Mouse (Mus musculus): ENCODE results near the gene Prickle1.

The Prickle1 gene

GRCm38 (mm10) chr15:93503201-93503745 is 92.4 kb downstream of the Prickle1 start:
- no peak for DNase-seq (ENCODE audit: low spot score)

- no peak for DNase-seq (ENCODE audit: low spot score)
Observed at GRCm38 (mm10) chr15:93502703-93503102, 93.0 kb downstream of the Prickle1 start.

- DNase-seq (ENCODE audit: low spot score) = no peak
Observed at GRCm38 (mm10) chr15:93499866-93500265, 95.8 kb downstream of the Prickle1 start.

DNA sequence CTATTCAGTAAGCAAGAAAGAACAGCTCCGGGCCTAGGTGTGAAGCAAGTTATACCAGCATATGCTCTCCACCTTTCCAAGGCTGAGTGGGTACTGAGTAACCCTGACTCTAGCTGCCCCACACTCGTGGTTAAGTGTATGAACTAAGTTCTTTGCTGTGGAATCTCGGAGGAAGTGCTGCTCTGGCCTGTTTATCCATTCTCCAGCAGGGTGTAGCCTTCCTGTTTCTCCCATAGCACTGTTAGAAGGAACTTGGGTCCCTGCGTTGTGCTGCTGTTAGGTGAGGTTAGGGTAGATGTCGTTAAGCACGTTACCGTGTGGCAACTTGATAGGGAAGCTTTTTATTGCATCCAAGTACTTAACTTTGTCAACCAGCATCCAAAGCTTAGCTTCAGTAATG is 101.0 kb downstream of the Prickle1 start:
- no peak for DNase-seq (ENCODE audit: low spot score)

DNA sequence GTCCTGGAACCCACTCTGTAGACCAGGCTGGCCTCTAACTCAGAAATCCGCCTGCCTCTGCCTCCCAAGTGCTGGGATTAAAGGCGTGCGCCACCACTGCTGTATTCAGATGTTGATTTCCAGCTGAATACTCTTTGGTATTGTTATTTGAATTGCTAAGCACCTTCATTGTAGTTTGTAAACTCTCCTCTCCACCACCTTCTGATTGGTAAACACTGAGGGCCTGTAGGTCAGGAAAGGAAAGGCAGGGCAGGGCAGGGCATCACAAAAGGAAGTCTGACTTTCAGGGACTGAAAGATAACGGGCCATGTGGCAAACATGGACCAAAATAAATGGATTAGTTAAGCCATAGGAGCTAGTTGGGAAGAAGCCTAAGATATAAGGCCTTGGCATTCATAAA is 106.1 kb downstream of the Prickle1 start:
- DNase-seq (ENCODE audit: low spot score) = no peak

- DNase-seq (ENCODE audit: low spot score) = no peak
Observed at GRCm38 (mm10) chr15:93486066-93486465, 109.6 kb downstream of the Prickle1 start.

DNA sequence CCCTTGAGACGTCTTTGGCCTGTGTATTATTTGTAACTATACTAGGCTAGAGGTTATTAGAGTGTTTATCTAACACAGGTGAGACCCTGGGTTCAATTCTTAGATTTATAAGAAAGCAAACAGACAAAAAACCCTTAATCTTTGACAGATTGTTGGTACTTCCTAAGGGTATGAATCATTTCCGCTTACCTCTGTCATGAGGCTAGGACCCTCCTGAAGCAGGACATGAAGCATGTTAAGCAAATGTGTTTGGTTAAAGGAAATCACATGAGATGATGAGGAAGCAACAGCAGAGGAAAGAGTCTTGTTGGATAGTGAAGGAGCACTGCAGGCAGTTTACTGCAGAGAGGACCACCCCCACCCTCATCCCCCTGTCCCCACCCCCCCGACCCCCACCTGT is 110.4 kb downstream of the Prickle1 start:
- DNase-seq (ENCODE audit: low spot score) = no peak

- no peak for DNase-seq (ENCODE audit: low spot score)
Observed at GRCm38 (mm10) chr15:93484261-93484710, 111.4 kb downstream of the Prickle1 start.

DNA sequence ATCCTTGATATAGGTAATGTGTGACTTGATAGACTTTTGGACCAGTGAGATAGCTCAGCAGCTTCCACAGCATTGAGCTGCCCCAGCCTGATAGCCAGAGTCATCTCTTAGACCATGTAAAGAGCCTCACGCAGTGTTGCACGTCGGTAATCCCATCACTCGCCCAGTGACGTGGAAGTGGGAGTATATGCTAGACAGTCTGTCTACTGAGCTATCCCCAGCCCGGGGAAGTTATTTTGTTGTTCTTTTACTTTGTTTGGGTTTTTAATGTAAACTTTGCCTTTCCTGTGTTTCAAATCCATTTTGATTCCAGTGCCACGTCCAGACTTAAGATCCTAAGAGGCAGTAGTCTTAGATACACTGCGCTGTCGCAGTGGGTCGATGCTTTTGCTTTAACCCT is 114.6 kb downstream of the Prickle1 start:
- DNase-seq (ENCODE audit: low spot score) = no peak

DNA sequence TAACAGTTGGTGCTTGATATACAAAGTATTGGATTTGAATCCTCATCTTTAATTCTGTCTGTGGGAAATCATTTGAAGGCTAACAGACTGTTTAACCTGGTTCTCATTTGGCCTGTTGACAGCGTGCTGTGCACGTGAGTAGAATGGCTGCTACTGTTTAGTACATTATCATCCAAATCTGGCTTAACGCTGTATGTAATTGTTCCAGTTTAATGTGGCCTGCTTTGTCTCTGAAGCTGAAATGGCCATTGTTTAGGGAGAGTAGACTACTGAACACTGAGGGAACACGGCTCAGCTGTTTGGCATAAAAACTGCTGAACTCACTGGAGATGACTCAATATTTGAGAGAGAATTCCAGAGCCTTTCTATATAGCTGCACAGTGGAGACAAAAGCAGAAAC is 116.2 kb downstream of the Prickle1 start:
- DNase-seq (ENCODE audit: low spot score) = peak; percentile 53

- no peak for DNase-seq (ENCODE audit: low spot score)
Observed at GRCm38 (mm10) chr15:93478676-93479075, 117.0 kb downstream of the Prickle1 start.

DNA sequence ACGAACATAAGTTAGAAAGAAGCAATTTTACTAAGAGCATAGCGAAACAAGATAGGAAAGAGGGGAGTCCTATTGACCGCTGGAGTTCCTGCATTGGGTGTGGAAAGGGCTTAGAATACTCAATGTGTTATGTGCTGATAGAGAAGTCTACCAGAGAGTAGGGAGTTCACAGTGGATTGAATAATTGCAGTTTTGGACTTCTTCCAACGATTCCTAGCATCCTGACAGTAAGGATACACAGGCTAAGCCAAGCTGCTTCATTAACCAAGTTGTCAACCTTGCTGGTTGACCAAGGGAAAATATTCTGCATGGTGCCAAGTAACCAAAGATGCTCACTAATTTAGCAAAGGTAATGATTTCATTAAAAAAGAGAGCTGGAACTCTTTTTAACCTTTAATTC is 118.0 kb downstream of the Prickle1 start:
- DNase-seq (ENCODE audit: low spot score) = no peak

- DNase-seq (ENCODE audit: low spot score) = no peak
Observed at GRCm38 (mm10) chr15:93475688-93476087, 120.0 kb downstream of the Prickle1 start.

- no peak for DNase-seq (ENCODE audit: low spot score)
Observed at GRCm38 (mm10) chr15:93474277-93474676, 121.4 kb downstream of the Prickle1 start.

GRCm38 (mm10) chr15:93472089-93472488 is 123.6 kb downstream of the Prickle1 start:
- DNase-seq (ENCODE audit: low spot score) = no peak

DNA sequence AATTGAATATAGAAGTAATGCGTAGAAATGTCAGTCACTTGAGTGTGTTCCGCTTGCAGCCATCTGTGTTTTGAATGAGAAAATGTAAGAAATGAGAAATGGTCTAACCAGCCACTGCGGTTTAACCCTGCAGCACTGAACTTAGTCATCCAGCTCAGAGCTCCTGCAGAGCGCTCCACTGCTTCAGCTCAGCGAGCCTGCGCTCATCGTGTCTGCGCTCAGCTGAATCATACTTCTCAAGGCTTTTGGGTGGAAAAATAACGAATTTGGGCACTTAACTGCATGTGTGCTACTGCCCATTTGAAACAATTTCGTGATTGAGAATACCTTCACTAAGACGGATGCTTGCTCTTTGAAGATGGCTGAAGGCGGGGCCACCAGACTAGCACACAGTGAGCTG is 124.0 kb downstream of the Prickle1 start:
- no peak for DNase-seq (ENCODE audit: low spot score)

DNA sequence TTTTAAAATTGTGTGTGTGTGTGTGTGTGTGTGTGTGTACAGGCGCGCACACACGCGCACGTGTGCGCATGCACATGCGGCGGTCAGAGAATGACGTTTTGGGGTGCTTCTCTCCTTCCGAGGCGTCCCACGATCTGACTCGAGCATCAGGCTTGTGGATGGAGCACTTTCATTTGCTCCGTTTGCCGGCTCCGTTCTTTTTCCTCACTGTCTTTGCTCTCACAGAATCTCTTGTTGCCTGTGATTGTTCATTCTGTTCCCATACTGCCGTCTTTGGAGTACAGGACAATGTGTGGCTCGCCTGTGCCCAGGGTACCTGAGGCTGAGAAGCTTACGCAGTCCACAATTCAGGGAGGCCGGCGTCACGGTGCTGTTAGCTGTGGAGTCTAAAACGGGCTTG is 134.6 kb downstream of the Prickle1 start:
- DNase-seq (ENCODE audit: low spot score) = no peak

DNA sequence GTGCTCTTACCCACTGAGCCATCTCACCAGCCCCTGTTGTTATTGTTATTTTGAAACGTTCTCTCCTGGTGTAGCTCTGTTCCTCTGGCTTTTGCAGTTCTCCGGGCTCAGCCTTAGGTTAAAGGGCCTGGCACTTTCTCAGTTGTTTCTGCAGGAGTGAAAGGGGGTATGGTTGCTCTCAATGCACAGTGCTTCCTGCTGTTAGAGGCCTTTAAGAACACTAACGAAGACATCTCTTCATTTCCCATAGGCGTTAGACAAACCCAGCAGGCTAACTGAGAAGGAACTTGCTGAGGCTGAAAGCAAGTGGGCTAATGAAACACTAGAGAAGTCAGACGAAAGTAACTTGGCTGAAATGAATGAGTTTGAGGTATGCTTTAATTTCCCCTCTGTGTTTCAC is 136.3 kb downstream of the Prickle1 start:
- DNase-seq (ENCODE audit: low spot score) = no peak

- no peak for DNase-seq (ENCODE audit: low spot score)
Observed at GRCm38 (mm10) chr15:93456005-93456404, 139.7 kb downstream of the Prickle1 start.

- DNase-seq (ENCODE audit: low spot score) = no peak
Observed at GRCm38 (mm10) chr15:93453296-93453695, 142.4 kb downstream of the Prickle1 start.

Data from left cerebral cortex, adult 11 months (tissue).